Mouse (Mus musculus) heart, embryonic 11.5 days (tissue): ENCODE measurements around the gene Mmp14. TPM values are rescaled to one million over a fixed set of nuclear protein-coding genes. Genes with fewer than 3 reads are reported as not detected.

ENCODE experiments used
- ATAC-seq: fragments of 200-750 bp; cut with Nextera tagmentation; replicated peaks from 2 replicates; pipeline ENCODE4 v1.8.0; 2017; ENCODE audit warnings: moderate library complexity; ENCODE audit not compliant: insufficient number of reproducible peaks, low FRiP score, low TSS enrichment
- H3K27ac ChIP-seq: fragments of 300-500 bp; sonication (generic); 2 replicates; pipeline ENCODE4 v1.5.1; 2014; ENCODE audit warnings: mild to moderate bottlenecking, low read depth, low read length
- H3K27me3 ChIP-seq: fragments of 300-500 bp; sonication (generic); 2 replicates; pipeline ENCODE4 v1.6.1; 2014; ENCODE audit warnings: mild to moderate bottlenecking, low read length, mixed read lengths; ENCODE audit not compliant: control insufficient read depth, insufficient read depth
- H3K36me3 ChIP-seq: fragments of 300-500 bp; sonication (generic); 2 replicates; pipeline ENCODE4 v1.6.1; 2014; ENCODE audit warnings: mild to moderate bottlenecking, low read length, moderate library complexity, mixed read lengths; ENCODE audit not compliant: control insufficient read depth, insufficient read depth
- H3K4me1 ChIP-seq: fragments of 300-500 bp; sonication (generic); 2 replicates; pipeline ENCODE4 v1.6.1; 2014; ENCODE audit warnings: low read length; ENCODE audit not compliant: control insufficient read depth, insufficient read depth
- H3K4me2 ChIP-seq: fragments of 300-500 bp; sonication (generic); 2 replicates; pipeline ENCODE4 v1.6.1; 2014; ENCODE audit warnings: mild to moderate bottlenecking, moderate library complexity
- H3K4me3 ChIP-seq: fragments of 300-500 bp; sonication (generic); 2 replicates; pipeline ENCODE4 v1.5.1; 2014; ENCODE audit warnings: low read depth, low read length
- H3K9ac ChIP-seq: fragments of 300-500 bp; sonication (generic); 2 replicates; pipeline ENCODE4 v1.6.1; 2014; ENCODE audit warnings: mild to moderate bottlenecking, low read depth, low read length, moderate library complexity
- H3K9me3 ChIP-seq: fragments of 300-500 bp; sonication (generic); replicated peaks from 2 replicates; pipeline ENCODE4 v1.6.1; 2016; ENCODE audit warnings: low read length; ENCODE audit not compliant: control insufficient read depth
- WGBS: fragments of 180-500 bp; shearing (Covaris S2); extraction: QIAGEN DNeasy Blood & Tissue Kit; methylation state at CpG from one replicate; pipeline ENCODE4 v1.1.7; 2014; ENCODE audit not compliant: insufficient replicate concordance; 5-methylcytosine and 5-hydroxymethylcytosine counted together
- polyA plus RNA-seq: library from polyadenylated mRNA; unstranded; fragments of >200 nt; fragmentation: Nextera tagmentation; extraction: Ambion mirVana; gene quantifications from 2 replicates; pipeline ENCODE4 v1.2.1, GENCODE M21; 2014

Gene Mmp14
- polyA plus RNA-seq, 1 experiment from 2014 or later, result 84.3 TPM

DNA sequence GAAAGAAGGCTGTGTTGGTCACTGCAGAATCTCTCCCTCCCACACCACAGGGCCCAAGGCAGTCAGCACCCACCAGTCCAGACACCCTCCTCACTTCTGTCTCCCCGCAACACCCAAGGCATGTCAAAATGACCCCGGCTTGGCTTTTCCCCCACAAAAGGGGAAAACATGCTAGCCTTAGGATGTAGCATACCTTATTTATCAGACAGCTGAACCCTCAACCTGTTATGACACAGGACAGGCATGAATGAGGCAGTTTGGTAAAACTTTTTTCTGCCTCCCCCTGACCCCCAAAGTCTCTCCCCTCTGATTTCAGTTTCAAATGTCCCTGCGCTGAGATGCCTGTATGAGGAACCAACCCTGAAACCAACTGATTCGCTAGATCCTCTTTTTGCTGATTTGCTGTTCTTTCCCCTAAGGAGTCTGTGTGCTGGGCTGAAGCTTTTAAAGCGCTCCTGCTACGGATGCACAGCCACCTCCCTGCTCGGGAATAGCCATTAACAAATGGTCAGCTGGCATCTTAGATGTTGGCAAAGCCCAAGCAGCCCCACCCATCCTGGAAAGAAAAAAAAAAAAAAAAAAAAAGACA lies 22.3 kb upstream of the Mmp14 start:
- no peak overlapping the region for H3K9ac ChIP-seq
- H3K4me3 ChIP-seq, result no peak overlapping the region

DNA sequence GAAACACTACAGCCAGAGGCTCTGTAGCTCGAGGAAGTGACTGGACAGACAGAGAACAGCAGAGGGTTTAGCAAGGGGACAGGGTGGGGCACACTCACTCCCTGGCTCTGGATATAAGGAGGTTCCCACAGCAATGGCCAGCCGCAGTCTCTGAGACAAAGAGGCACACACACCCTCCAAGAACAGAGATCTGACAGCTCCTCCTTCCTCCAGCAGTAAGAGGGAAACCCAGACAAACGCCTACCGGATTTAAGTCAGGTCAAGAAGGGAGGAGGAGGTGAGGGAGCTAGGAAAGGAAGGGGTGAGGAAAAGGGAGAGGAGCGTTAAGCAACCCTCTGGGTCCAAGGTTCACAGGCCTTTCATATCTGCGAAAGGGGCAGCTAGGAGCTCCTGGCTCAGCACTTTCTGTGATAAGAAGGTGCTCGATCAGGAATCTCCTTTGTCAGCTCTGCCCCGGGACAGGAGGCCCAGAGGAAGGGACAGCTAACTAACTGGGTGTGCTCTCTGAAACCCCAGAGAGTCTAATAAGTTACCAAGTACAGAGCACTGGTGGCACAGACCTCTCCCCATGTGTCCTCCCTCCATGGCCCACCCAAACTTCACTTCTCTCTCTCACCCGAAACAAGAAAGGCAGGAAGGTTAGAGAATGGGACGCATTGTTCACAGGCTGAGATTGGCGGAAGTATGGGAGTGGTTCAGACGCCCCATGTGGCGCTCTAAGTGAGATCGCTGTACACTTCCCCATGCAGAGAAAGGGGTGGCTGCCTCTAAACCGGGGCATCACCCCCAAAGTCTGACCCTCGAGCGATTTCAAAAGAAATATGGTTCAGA lies 21.2 kb upstream of the Mmp14 start:
- peak overlapping the region; percentile 30 for H3K9ac ChIP-seq
- peaks cover 23% of the 10 kb centered on the region for H3K4me1 ChIP-seq
- H3K27me3 ChIP-seq, result no peaks in the 10 kb centered on the region
- H3K4me3 ChIP-seq, result no peak overlapping the region
- ATAC-seq, result no peak
- WGBS, result 25% methylated on average over 17 of the region's 17 CpGs
- no peaks in the 10 kb centered on the region for H3K9me3 ChIP-seq
- H3K4me2 ChIP-seq, result peak overlapping the region; percentile 28
- H3K36me3 ChIP-seq, result no peaks in the 10 kb centered on the region
- H3K27ac ChIP-seq, result peak overlapping the region; percentile 66

More for the DNA sequence above, 22.3 kb upstream of the Mmp14 start:
- H3K4me2 ChIP-seq, result no peak overlapping the region; the same call in 1 of the 2 replicates
- H3K36me3 ChIP-seq, result no peaks in the 10 kb centered on the region
- ATAC-seq, result no peak
- H3K27ac ChIP-seq, result no peak overlapping the region
- H3K4me1 ChIP-seq, result peaks cover 20% of the 10 kb centered on the region
- 69% methylated on average over 7 of the region's 7 CpGs for WGBS
- H3K27me3 ChIP-seq, result no peaks in the 10 kb centered on the region
- no peaks in the 10 kb centered on the region for H3K9me3 ChIP-seq

DNA sequence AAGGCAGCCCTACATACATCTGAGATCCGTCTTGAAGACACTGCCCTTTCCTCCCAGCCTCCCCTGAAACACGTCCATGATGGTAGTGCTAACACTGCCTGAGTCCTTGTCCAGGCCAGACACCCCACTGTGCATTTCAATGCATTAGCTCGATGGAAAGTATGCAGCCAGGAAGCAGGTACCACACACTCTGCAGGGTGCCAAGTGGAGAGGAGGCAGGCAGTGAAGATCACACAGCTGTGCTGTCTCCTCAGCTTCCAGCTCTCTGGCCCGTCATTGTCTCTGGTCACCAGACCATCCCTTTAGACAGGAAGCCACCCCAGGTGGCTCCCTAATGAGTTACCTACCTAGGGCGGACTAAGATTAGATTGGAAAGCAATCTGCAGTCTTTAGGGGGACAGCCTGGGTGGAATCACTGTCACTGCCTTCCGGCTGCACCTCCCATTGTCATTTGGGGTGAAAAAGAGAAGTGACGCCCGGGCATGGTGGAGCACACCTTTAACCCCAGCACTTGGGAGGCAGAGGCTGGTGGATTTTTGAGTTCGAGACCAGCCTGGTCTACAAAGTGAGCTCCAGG lies 19.3 kb upstream of the Mmp14 start:
- H3K9ac ChIP-seq, result no peak overlapping the region
- no peak overlapping the region for H3K4me2 ChIP-seq
- ATAC-seq, result no peak
- no peak overlapping the region for H3K27ac ChIP-seq
- peaks cover 28% of the 10 kb centered on the region for H3K4me1 ChIP-seq
- no peaks in the 10 kb centered on the region for H3K9me3 ChIP-seq
- no peaks in the 10 kb centered on the region for H3K27me3 ChIP-seq
- no peak overlapping the region for H3K4me3 ChIP-seq
- 50% methylated on average over 9 of the region's 9 CpGs for WGBS
- H3K36me3 ChIP-seq, result no peaks in the 10 kb centered on the region

DNA sequence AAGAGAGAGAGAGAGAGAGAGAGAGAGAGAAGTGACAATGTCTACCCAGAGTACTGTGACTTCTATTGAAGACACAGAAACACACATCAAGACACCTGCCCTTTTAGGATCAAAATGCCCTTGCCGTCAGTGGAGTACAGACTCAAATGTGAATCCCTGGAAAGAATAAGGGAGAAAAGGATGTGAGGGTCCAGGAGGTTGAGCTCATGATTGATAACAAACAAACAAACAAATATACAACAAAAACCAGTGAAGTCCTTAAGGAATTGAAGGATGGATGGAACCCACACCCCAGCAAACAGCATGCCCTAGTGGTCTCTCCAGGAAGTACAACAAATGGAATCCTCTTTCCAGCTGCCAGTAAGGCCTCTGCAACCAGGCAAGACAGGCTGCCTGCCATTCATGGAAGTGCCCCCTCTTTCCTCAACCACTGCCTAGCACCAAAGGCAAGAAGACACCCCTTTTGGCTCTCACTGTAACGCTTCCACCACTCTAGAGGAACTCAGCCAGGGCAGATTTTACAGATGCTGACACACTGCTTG lies 18.7 kb upstream of the Mmp14 start:
- H3K4me3 ChIP-seq, result no peak overlapping the region
- H3K4me2 ChIP-seq, result no peak overlapping the region
- H3K27ac ChIP-seq, result no peak overlapping the region
- H3K27me3 ChIP-seq, result no peaks in the 10 kb centered on the region
- no peaks in the 10 kb centered on the region for H3K9me3 ChIP-seq
- H3K4me1 ChIP-seq, result peaks cover 34% of the 10 kb centered on the region
- 41% methylated on average over 2 of the region's 2 CpGs for WGBS
- H3K36me3 ChIP-seq, result no peaks in the 10 kb centered on the region
- ATAC-seq, result no peak
- H3K9ac ChIP-seq, result no peak overlapping the region

DNA sequence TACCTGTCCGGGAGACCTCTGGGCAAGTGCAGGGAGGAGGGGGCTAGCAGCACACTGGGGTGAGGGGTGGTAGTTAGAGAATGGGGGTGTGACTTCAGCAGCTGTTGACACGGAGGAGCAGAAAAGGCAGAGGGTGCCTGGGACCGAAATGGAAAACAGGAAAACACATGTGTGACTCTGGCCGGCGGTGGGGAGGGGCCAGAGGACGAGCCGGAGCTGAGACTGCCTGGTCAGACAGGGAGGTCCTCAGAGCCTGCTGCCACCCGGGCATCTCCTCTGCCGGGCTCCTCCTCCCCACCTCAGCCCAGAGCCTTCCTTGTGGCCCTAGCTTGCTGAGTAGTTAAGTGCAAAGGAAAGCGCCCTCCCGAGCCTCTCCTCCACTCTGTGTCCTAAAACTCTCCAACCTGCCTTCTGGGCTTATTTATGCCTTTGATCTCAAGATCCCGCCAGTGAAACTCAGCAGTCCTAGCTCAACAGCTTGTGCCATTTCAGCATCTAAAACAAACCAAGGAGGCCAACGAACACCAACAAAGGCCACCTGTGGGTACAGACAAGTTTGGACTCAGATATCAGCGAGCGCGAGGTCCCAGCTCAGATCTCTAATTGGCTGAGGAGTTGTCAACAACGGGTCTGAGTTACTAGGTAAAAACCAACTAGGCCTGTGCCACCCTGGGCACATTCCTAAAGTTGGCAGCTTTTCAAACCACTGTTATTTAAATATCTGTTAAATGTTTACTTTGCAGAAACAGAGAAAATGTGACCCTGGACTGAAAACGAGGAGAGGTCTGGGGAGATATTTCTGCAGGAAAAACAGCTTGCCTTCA lies 17.3 kb upstream of the Mmp14 start:
- ATAC-seq, result no peak
- Histone ChIP-seq H3K4me3 (peak overlapping the region; percentile 15; the same call in 1 of the 2 replicates), H3K36me3 (no peaks in the 10 kb centered on the region), H3K27ac (no peak overlapping the region), H3K9me3 (no peaks in the 10 kb centered on the region), H3K9ac (peak overlapping the region; percentile 56), H3K27me3 (no peaks in the 10 kb centered on the region), H3K4me1 (peaks cover 34% of the 10 kb centered on the region), H3K4me2 (peak overlapping the region; percentile 58)
- 8% methylated on average over 18 of the region's 18 CpGs for WGBS

DNA sequence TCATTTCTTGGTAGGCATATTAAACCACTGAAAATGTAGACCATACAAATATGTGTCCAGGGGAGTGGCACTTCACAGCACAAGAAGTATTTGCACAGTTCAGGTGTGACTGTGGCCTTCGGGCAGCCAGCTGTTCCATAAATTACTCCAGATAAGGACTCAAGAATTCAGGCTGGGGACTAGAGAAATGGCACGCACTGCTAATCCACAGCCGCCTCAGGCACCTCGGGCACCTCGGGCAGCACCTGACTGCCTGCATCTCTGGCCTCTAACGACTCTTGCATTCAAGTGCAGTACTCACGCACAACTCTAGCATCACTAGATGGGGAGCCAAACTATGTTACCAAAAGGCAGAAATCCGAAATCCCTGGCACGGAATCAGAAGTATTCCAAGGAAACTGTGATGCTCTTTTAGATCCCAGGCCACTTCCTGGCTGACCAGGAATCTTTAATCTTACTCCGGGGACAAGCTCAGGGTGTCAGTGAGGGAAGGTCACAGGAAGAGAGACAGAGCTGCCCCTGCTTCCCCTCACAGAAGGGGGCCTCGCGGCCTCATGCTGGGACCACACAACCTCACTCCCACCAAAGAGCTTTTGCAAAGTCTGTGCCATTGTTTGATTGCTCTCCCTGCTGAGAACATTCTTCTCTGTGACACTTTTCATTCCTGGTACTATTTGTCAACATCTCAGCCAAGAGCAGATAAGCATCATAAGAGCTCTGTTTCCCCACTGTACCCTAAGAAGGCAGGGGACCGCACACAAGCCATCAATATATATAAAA lies 16.0 kb upstream of the Mmp14 start:
- no peak overlapping the region for H3K4me3 ChIP-seq
- no peaks in the 10 kb centered on the region for H3K27me3 ChIP-seq
- H3K9me3 ChIP-seq, result no peaks in the 10 kb centered on the region
- H3K27ac ChIP-seq, result no peak overlapping the region
- H3K9ac ChIP-seq, result 0 out of 2 replicates have a peak overlapping the region, but pooled peaks have one; percentile 10
- H3K4me1 ChIP-seq, result peaks cover 24% of the 10 kb centered on the region
- H3K4me2 ChIP-seq, result peak overlapping the region; percentile 22; the same call in 1 of the 2 replicates
- ATAC-seq, result no peak
- WGBS, result 13% methylated on average over 13 of the region's 13 CpGs
- H3K36me3 ChIP-seq, result no peaks in the 10 kb centered on the region

DNA sequence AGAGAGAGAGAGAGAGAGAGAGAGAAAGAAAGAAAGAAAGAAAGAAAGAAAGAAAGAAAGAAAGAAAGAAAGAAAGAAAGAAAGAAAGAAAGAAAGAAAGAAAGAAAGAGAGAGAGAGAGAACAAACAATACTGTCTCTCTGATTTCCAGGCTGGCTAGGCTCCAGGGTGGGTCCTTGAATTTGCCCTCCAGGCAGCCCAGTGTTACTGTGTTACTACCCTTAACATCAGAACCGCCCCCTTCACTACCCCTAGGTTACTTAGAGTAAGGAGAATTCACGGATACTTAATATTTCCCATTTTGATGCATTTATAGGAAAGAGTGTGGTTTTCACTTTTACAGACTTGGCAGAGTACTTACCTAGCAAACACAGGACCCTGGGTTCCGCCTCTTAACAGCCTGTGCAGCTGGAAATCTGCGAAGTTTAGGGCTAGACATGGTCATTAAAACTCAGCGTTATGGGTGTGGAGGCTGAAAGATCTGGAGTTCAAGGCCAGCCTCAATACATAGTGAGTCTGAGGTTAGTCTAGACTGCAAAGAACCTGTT lies 15.1 kb upstream of the Mmp14 start:
- Histone ChIP-seq H3K4me3 (no peak overlapping the region), H3K36me3 (no peaks in the 10 kb centered on the region), H3K4me1 (peaks cover 23% of the 10 kb centered on the region), H3K27me3 (no peaks in the 10 kb centered on the region), H3K4me2 (no peak overlapping the region), H3K9ac (no peak overlapping the region), H3K27ac (no peak overlapping the region), H3K9me3 (no peaks in the 10 kb centered on the region)
- no peak for ATAC-seq
- 46% methylated on average over 5 of the region's 5 CpGs for WGBS
